Mouse (Mus musculus): ENCODE measurements around the gene Ccser2. TPM values are rescaled to one million over a fixed set of nuclear protein-coding genes. Genes with fewer than 3 reads are reported as not detected.
A peak's percentile ranks its signal among the peaks of the same experiment; 100 is the strongest.

The Ccser2 gene
- polyA plus RNA-seq, 1 experiment = 32.8 TPM

GRCm38 (mm10) chr14:36971211-36971610, 2.6 kb upstream of the Ccser2 start:
- Histone ChIP-seq H3K27ac (ENCODE audit: insufficient read depth, low read length) (no peak overlapping the region), H3K4me1 (ENCODE audit: control insufficient read depth, insufficient read depth, low read length) (no peaks in the 10 kb centered on the region), H3K4me3 (ENCODE audit: low read depth, low read length) (no peak overlapping the region), H3K36me3 (ENCODE audit: control insufficient read depth, insufficient read depth, low read length, poor library complexity, severe bottlenecking) (no peaks in the 10 kb centered on the region), H3K9me3 (replicated peaks; ENCODE audit: control insufficient read depth, insufficient read depth, low read length, poor library complexity, severe bottlenecking) (no peaks in the 10 kb centered on the region), H3K27me3 (ENCODE audit: control insufficient read depth, insufficient read depth, low read length, poor library complexity, severe bottlenecking) (no peaks in the 10 kb centered on the region; the same call in 1 of the 2 replicates), H3K9ac (ENCODE audit: low read depth, poor library complexity, severe bottlenecking) (no peak overlapping the region)
- TF ChIP-seq POLR2A (IDR thresholded peaks at IDR 0.05; ENCODE audit: insufficient read depth, low read length) (no peak), EP300 (IDR thresholded peaks at IDR 0.05; ENCODE audit: insufficient read depth, low read depth, low read length) (no peak)

- no peak overlapping the region for H3K9ac ChIP-seq (ENCODE audit: low read depth, poor library complexity, severe bottlenecking)
These were observed 1.4 kb upstream of the Ccser2 start for GRCm38 (mm10) chr14:36969861-36970420.

GRCm38 (mm10) chr14:36968076-36968627, 425 bp downstream of the Ccser2 start:
- no peaks in the 10 kb centered on the region for H3K36me3 ChIP-seq (ENCODE audit: control insufficient read depth, insufficient read depth, low read length, poor library complexity, severe bottlenecking)
- H3K4me3 ChIP-seq (ENCODE audit: low read depth, low read length) = peak overlapping the region; percentile 81
- no peaks in the 10 kb centered on the region for H3K9me3 ChIP-seq (replicated peaks; ENCODE audit: control insufficient read depth, insufficient read depth, low read length, poor library complexity, severe bottlenecking)
- no peaks in the 10 kb centered on the region; the same call in 1 of the 2 replicates for H3K27me3 ChIP-seq (ENCODE audit: control insufficient read depth, insufficient read depth, low read length, poor library complexity, severe bottlenecking)
- peak overlapping the region; percentile 82 for H3K9ac ChIP-seq (ENCODE audit: low read depth, poor library complexity, severe bottlenecking)
- no peak overlapping the region for H3K27ac ChIP-seq (ENCODE audit: insufficient read depth, low read length)
- H3K4me1 ChIP-seq (ENCODE audit: control insufficient read depth, insufficient read depth, low read length) = peaks cover 3% of the 10 kb centered on the region
- TF ChIP-seq CTCF (IDR thresholded peaks at IDR 0.05; ENCODE audit: low read depth, low read length) (no peak), EP300 (IDR thresholded peaks at IDR 0.05; ENCODE audit: insufficient read depth, low read depth, low read length) (no peak), POLR2A (IDR thresholded peaks at IDR 0.05; ENCODE audit: insufficient read depth, low read length) (no peak)

More at GRCm38 (mm10) chr14:36969861-36970420, 1.4 kb upstream of the Ccser2 start:
- Histone ChIP-seq H3K4me3 (ENCODE audit: low read depth, low read length) (no peak overlapping the region), H3K9me3 (replicated peaks; ENCODE audit: control insufficient read depth, insufficient read depth, low read length, poor library complexity, severe bottlenecking) (no peaks in the 10 kb centered on the region), H3K27ac (ENCODE audit: insufficient read depth, low read length) (no peak overlapping the region), H3K27me3 (ENCODE audit: control insufficient read depth, insufficient read depth, low read length, poor library complexity, severe bottlenecking) (no peaks in the 10 kb centered on the region; the same call in 1 of the 2 replicates), H3K36me3 (ENCODE audit: control insufficient read depth, insufficient read depth, low read length, poor library complexity, severe bottlenecking) (no peaks in the 10 kb centered on the region), H3K4me1 (ENCODE audit: control insufficient read depth, insufficient read depth, low read length) (peaks cover 3% of the 10 kb centered on the region)
- TF ChIP-seq POLR2A (IDR thresholded peaks at IDR 0.05; ENCODE audit: insufficient read depth, low read length) (no peak), EP300 (IDR thresholded peaks at IDR 0.05; ENCODE audit: insufficient read depth, low read depth, low read length) (no peak), CTCF (IDR thresholded peaks at IDR 0.05; ENCODE audit: low read depth, low read length) (no peak)

DNA sequence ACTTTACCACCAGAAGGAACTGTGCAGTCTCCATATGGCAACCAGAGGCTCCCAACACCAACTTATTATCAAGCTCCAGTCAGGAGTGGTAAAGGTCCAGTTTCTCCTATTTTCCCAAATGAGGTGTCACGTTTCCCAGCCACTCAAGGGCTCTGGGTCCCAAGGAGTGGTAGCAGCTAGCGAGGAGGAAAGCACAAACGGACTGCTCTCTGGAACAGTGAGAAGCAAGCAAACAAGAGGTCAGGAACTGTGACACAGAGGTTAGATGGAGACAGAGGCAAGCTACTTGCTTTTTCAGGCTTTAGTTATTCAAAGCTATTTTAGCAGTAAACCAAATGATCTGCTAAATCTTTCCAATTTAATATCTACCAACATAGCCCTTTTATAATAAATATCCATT, 3.2 kb downstream of the Ccser2 start:
- no peak overlapping the region for H3K4me3 ChIP-seq (ENCODE audit: low read depth, low read length)
- H3K27me3 ChIP-seq (ENCODE audit: control insufficient read depth, insufficient read depth, low read length, poor library complexity, severe bottlenecking) = no peaks in the 10 kb centered on the region
- H3K9me3 ChIP-seq (replicated peaks; ENCODE audit: control insufficient read depth, insufficient read depth, low read length, poor library complexity, severe bottlenecking) = no peaks in the 10 kb centered on the region
- no peaks in the 10 kb centered on the region for H3K36me3 ChIP-seq (ENCODE audit: control insufficient read depth, insufficient read depth, low read length, poor library complexity, severe bottlenecking)
- no peak overlapping the region for H3K27ac ChIP-seq (ENCODE audit: insufficient read depth, low read length)
- no peak overlapping the region for H3K9ac ChIP-seq (ENCODE audit: low read depth, poor library complexity, severe bottlenecking)
- H3K4me1 ChIP-seq (ENCODE audit: control insufficient read depth, insufficient read depth, low read length) = peaks cover 3% of the 10 kb centered on the region
- TF ChIP-seq CTCF (IDR thresholded peaks at IDR 0.05; ENCODE audit: low read depth, low read length) = no peak
- TF ChIP-seq POLR2A (IDR thresholded peaks at IDR 0.05; ENCODE audit: insufficient read depth, low read length) = no peak
- no peak for TF ChIP-seq EP300 (IDR thresholded peaks at IDR 0.05; ENCODE audit: insufficient read depth, low read depth, low read length)

GRCm38 (mm10) chr14:36962477-36962876, 6.1 kb downstream of the Ccser2 start:
- TF ChIP-seq CTCF (IDR thresholded peaks at IDR 0.05; ENCODE audit: low read depth, low read length) = no peak
- TF ChIP-seq EP300 (IDR thresholded peaks at IDR 0.05; ENCODE audit: insufficient read depth, low read depth, low read length) = no peak
- no peak for TF ChIP-seq POLR2A (IDR thresholded peaks at IDR 0.05; ENCODE audit: insufficient read depth, low read length)
- Histone ChIP-seq H3K4me1 (ENCODE audit: control insufficient read depth, insufficient read depth, low read length) (peaks cover 3% of the 10 kb centered on the region), H3K9me3 (replicated peaks; ENCODE audit: control insufficient read depth, insufficient read depth, low read length, poor library complexity, severe bottlenecking) (no peaks in the 10 kb centered on the region), H3K27me3 (ENCODE audit: control insufficient read depth, insufficient read depth, low read length, poor library complexity, severe bottlenecking) (no peaks in the 10 kb centered on the region), H3K36me3 (ENCODE audit: control insufficient read depth, insufficient read depth, low read length, poor library complexity, severe bottlenecking) (no peaks in the 10 kb centered on the region), H3K4me3 (ENCODE audit: low read depth, low read length) (no peak overlapping the region), H3K27ac (ENCODE audit: insufficient read depth, low read length) (no peak overlapping the region), H3K9ac (ENCODE audit: low read depth, poor library complexity, severe bottlenecking) (no peak overlapping the region)

- H3K9ac ChIP-seq (ENCODE audit: low read depth, poor library complexity, severe bottlenecking) = no peak overlapping the region
- no peaks in the 10 kb centered on the region for H3K36me3 ChIP-seq (ENCODE audit: control insufficient read depth, insufficient read depth, low read length, poor library complexity, severe bottlenecking)
- H3K9me3 ChIP-seq (replicated peaks; ENCODE audit: control insufficient read depth, insufficient read depth, low read length, poor library complexity, severe bottlenecking) = no peaks in the 10 kb centered on the region
- TF ChIP-seq POLR2A (IDR thresholded peaks at IDR 0.05; ENCODE audit: insufficient read depth, low read length) (no peak), CTCF (IDR thresholded peaks at IDR 0.05; ENCODE audit: low read depth, low read length) (no peak), EP300 (IDR thresholded peaks at IDR 0.05; ENCODE audit: insufficient read depth, low read depth, low read length) (no peak)
- H3K4me3 ChIP-seq (ENCODE audit: low read depth, low read length) = no peak overlapping the region
- no peaks in the 10 kb centered on the region for H3K4me1 ChIP-seq (ENCODE audit: control insufficient read depth, insufficient read depth, low read length)
- no peak overlapping the region for H3K27ac ChIP-seq (ENCODE audit: insufficient read depth, low read length)
- no peaks in the 10 kb centered on the region for H3K27me3 ChIP-seq (ENCODE audit: control insufficient read depth, insufficient read depth, low read length, poor library complexity, severe bottlenecking)
These were observed 10.9 kb downstream of the Ccser2 start for GRCm38 (mm10) chr14:36957719-36958118.

Data from ES-Bruce4 (cell line).